Mouse (Mus musculus) kidney, embryonic 15.5 days (tissue): ENCODE measurements around the gene Pars2. TPM values are rescaled to one million over a fixed set of nuclear protein-coding genes. Genes with fewer than 3 reads are reported as not detected.

Source experiments
- ATAC-seq: fragments of 200-750 bp; cut with Nextera tagmentation; replicated peaks from 2 replicates; pipeline ENCODE4 v1.8.0; 2017; ENCODE audit warnings: moderate TSS enrichment; ENCODE audit not compliant: low FRiP score
- H3K27ac ChIP-seq: fragments of 300-500 bp; sonication (generic); 2 replicates; pipeline ENCODE4 v1.5.1; 2015; ENCODE audit warnings: mild to moderate bottlenecking, inconsistent platforms
- H3K27me3 ChIP-seq: fragments of 300-500 bp; sonication (generic); 2 replicates; pipeline ENCODE4 v1.6.1; 2015; ENCODE audit warnings: inconsistent platforms
- H3K36me3 ChIP-seq: fragments of 300-500 bp; sonication (generic); 2 replicates; pipeline ENCODE4 v1.6.1; 2015; ENCODE audit warnings: inconsistent platforms
- H3K4me1 ChIP-seq: fragments of 300-500 bp; sonication (generic); 2 replicates; pipeline ENCODE4 v1.6.1; 2015; ENCODE audit warnings: inconsistent platforms
- H3K4me2 ChIP-seq: fragments of 300-500 bp; sonication (generic); 2 replicates; pipeline ENCODE4 v1.6.1; 2015; ENCODE audit warnings: moderate library complexity, mild to moderate bottlenecking, inconsistent platforms
- H3K4me3 ChIP-seq: fragments of 300-500 bp; sonication (generic); replicated peaks from 2 replicates; pipeline ENCODE4 v1.5.1; 2015; ENCODE audit warnings: mild to moderate bottlenecking, inconsistent platforms
- H3K9ac ChIP-seq: fragments of 300-500 bp; sonication (generic); 2 replicates; pipeline ENCODE4 v1.6.1; 2015; ENCODE audit warnings: mild to moderate bottlenecking, inconsistent platforms
- H3K9me3 ChIP-seq: fragments of 300-500 bp; sonication (generic); replicated peaks from 2 replicates; pipeline ENCODE4 v1.6.1; 2016; ENCODE audit warnings: inconsistent platforms
- WGBS: fragments of 180-500 bp; shearing (Covaris S2); methylation state at CpG from one replicate; pipeline ENCODE4 v1.1.7; 2015; ENCODE audit warnings: mixed read lengths; 5-methylcytosine and 5-hydroxymethylcytosine counted together
- polyA plus RNA-seq: library from polyadenylated mRNA; unstranded; fragments of >200 nt; fragmentation: Nextera tagmentation; extraction: Ambion mirVana; gene quantifications from 2 replicates; pipeline ENCODE4 v1.2.1, GENCODE M21; 2015

Gene Pars2
- polyA plus RNA-seq, 1 experiment from 2014 or later: 13.4 TPM

GRCm38 (mm10) chr4:106678442-106679118 is 27.7 kb downstream of the Pars2 start, which contains the start of gene Ttc4:
Gene Ttc4 (minus strand): TSS chr4:106678944.
- Histone ChIP-seq H3K27me3 (no peaks in the 10 kb centered on the region), H3K27ac (peak within 1 kb of the TSS; percentile 83), H3K9me3 (no peaks in the 10 kb centered on the region), H3K4me1 (peaks cover 11% of the 10 kb centered on the region), H3K4me2 (peak within 1 kb of the TSS; percentile 82), H3K4me3 (peak within 1 kb of the TSS; percentile 85), H3K36me3 (peaks cover 34% of the 10 kb centered on the region), H3K9ac (peak within 1 kb of the TSS; percentile 88)
- WGBS: under 1% methylated on average over 43 of the region's 43 CpGs
- peak; percentile 97 for ATAC-seq

DNA sequence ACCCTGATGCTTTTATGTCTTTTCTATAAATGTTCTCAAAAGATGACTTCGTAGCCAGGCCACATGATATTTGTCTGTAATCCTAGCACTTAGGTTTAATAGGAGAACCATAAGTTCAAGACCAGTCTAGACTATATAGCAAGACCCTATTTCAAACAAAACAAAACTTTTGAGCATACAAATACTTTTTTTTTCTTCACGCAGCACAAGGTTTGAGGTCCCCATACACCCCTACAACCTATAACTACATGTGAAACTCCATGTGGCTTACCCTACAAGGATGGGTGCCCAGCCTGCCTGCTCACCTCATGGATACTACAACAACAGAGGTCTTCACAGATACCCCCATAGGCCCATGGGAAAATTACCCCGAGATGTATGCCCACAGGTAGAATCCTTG is 28.3 kb downstream of the Pars2 start:
- peak; percentile 61 for ATAC-seq
- 37% methylated on average over 3 of the region's 3 CpGs for WGBS
- H3K4me2 ChIP-seq: peak overlapping the region; percentile 82

DNA sequence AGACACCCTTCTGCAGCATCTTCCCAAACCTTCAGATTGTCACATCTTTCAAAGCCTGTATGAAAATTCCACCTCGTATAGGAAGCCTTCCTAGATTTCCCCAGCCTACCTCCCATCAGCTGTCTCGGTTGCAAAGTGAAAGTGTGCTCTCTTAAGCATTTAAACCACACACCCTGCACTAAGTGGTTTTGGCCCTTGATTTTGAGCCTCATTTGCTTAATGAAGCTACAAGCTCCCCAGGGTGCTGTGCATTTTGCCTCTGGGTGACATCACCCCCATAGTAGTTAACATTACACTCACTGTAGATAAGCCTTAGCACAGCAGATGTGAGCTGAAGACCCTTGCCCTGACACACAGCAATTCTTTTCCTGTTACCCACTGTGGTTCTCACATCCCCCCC is 30.1 kb downstream of the Pars2 start:
- H3K4me2 ChIP-seq: no peak overlapping the region
- H3K36me3 ChIP-seq: peaks cover 11% of the 10 kb centered on the region
- H3K4me1 ChIP-seq: peaks cover 11% of the 10 kb centered on the region
- WGBS: 53% methylated on average over 2 of the region's 2 CpGs
- H3K9ac ChIP-seq: no peak overlapping the region
- H3K27ac ChIP-seq: no peak overlapping the region
- no peak overlapping the region for H3K4me3 ChIP-seq
- H3K9me3 ChIP-seq: no peaks in the 10 kb centered on the region
- no peak for ATAC-seq
- H3K27me3 ChIP-seq: no peaks in the 10 kb centered on the region

More for the DNA sequence above, 28.3 kb downstream of the Pars2 start:
- peak overlapping the region; percentile 85 for H3K4me3 ChIP-seq
- H3K9me3 ChIP-seq: no peaks in the 10 kb centered on the region
- H3K4me1 ChIP-seq: peaks cover 11% of the 10 kb centered on the region
- peaks cover 29% of the 10 kb centered on the region for H3K36me3 ChIP-seq
- H3K27me3 ChIP-seq: no peaks in the 10 kb centered on the region
- no peak overlapping the region for H3K27ac ChIP-seq
- H3K9ac ChIP-seq: no peak overlapping the region

- no peak for ATAC-seq
- H3K27ac ChIP-seq: peak overlapping the region; percentile 11; the same call in 1 of the 2 replicates
- no peak overlapping the region for H3K4me3 ChIP-seq
- no peaks in the 10 kb centered on the region for H3K9me3 ChIP-seq
- no peaks in the 10 kb centered on the region for H3K36me3 ChIP-seq
- H3K9ac ChIP-seq: no peak overlapping the region
- no peaks in the 10 kb centered on the region; the same call in 1 of the 2 replicates for H3K4me1 ChIP-seq
- no peak overlapping the region for H3K4me2 ChIP-seq
- H3K27me3 ChIP-seq: no peaks in the 10 kb centered on the region
- WGBS: 36% methylated on average over 3 of the region's 3 CpGs
These were observed 37.9 kb downstream of the Pars2 start for GRCm38 (mm10) chr4:106688636-106689296.

- no peaks in the 10 kb centered on the region for H3K36me3 ChIP-seq
- no peak overlapping the region for H3K4me2 ChIP-seq
- H3K4me3 ChIP-seq: no peak overlapping the region
- H3K9me3 ChIP-seq: no peaks in the 10 kb centered on the region
- H3K27ac ChIP-seq: no peak overlapping the region
- 78% methylated on average over 15 of the region's 15 CpGs for WGBS
- no peak overlapping the region for H3K9ac ChIP-seq
- no peaks in the 10 kb centered on the region for H3K4me1 ChIP-seq
- H3K27me3 ChIP-seq: no peaks in the 10 kb centered on the region
- ATAC-seq: no peak
These were observed 43.1 kb downstream of the Pars2 start for GRCm38 (mm10) chr4:106693841-106694430.

DNA sequence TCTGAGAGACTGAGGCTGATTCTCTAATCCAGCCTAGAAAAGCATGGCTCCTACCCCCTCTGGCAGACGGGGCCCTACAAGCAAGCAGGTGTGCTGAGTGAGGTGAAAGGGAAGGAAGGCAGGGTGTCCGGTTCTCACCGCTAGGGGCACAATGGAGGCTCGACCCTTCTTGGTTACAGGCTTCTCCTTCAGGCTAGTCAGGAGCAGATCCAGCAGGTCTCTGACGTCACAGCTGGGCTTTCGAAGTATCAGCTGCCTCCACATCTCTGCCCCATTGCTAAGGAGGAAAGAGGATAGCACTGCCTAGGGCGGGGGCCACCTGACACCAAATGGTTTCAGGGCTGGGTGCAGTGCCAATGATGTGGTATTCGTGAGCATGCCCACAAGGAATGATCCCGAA is 49.1 kb downstream of the Pars2 start:
- H3K27me3 ChIP-seq: peaks cover 3% of the 10 kb centered on the region; the same call in 1 of the 2 replicates
- H3K36me3 ChIP-seq: no peaks in the 10 kb centered on the region
- no peak overlapping the region for H3K27ac ChIP-seq
- H3K9ac ChIP-seq: no peak overlapping the region
- no peaks in the 10 kb centered on the region for H3K9me3 ChIP-seq
- H3K4me2 ChIP-seq: 0 out of 2 replicates have a peak overlapping the region, but pooled peaks have one; percentile 25
- peaks cover 19% of the 10 kb centered on the region for H3K4me1 ChIP-seq
- 16% methylated on average over 9 of the region's 9 CpGs for WGBS
- peak; percentile 59 for ATAC-seq
- H3K4me3 ChIP-seq: no peak overlapping the region

DNA sequence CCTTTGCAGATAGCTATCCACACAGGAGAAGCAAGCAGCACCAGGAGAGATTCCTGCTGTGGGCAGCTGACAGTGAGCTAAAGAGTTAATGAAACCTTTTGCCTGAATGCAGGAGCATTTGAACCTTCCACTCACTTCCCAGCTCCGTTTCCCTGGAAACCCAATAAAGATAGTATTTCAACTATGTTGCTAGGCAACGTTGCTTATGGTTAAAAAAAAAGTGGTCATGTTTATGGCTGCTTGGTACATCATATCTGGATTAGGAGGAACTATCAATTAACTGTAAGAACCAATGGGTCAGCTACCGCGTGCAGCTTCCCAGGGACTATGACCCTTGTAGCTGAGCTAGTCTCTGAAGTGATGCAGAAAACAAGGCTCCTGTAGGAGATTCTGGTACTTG is 49.9 kb downstream of the Pars2 start:
- Histone ChIP-seq H3K27ac (no peak overlapping the region), H3K9ac (no peak overlapping the region), H3K27me3 (peaks cover 3% of the 10 kb centered on the region; the same call in 1 of the 2 replicates), H3K9me3 (no peaks in the 10 kb centered on the region), H3K4me3 (no peak overlapping the region), H3K4me2 (no peak overlapping the region), H3K36me3 (no peaks in the 10 kb centered on the region), H3K4me1 (peaks cover 19% of the 10 kb centered on the region)
- no peak for ATAC-seq
- WGBS: 28% methylated on average over 4 of the region's 4 CpGs

GRCm38 (mm10) chr4:106703956-106704355 is 53.1 kb downstream of the Pars2 start:
- H3K4me2 ChIP-seq: no peak overlapping the region
- 79% methylated on average over 10 of the region's 10 CpGs for WGBS
- ATAC-seq: no peak

DNA sequence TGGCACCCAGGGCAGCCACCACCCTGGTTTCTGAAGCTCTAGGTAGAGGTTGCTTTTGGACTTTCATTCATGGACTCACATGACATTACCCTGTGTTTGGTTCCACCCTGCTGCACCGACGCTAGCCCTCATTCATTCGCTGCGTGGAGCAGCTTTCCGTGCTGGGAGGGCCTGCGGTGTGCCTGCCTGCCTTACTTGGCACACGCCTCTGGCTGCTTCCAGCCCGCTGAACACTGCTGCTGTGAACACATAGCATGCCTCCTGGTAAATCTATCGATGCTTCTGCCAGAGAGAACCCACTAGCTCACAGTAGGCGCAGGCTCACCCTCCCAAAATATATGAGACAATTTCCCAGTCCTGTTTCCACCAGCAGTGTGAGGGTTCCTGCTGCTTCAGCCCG is 53.5 kb downstream of the Pars2 start:
- WGBS: 60% methylated on average over 11 of the region's 11 CpGs
- Histone ChIP-seq H3K27me3 (peaks cover 3% of the 10 kb centered on the region; the same call in 1 of the 2 replicates), H3K9me3 (no peaks in the 10 kb centered on the region), H3K27ac (no peak overlapping the region), H3K4me2 (no peak overlapping the region), H3K4me3 (no peak overlapping the region), H3K36me3 (no peaks in the 10 kb centered on the region), H3K4me1 (peaks cover 25% of the 10 kb centered on the region), H3K9ac (no peak overlapping the region)
- ATAC-seq: no peak

More at GRCm38 (mm10) chr4:106703956-106704355, 53.1 kb downstream of the Pars2 start:
- peaks cover 25% of the 10 kb centered on the region for H3K4me1 ChIP-seq
- peaks cover 3% of the 10 kb centered on the region; the same call in 1 of the 2 replicates for H3K27me3 ChIP-seq
- no peak overlapping the region for H3K9ac ChIP-seq
- no peak overlapping the region for H3K27ac ChIP-seq
- H3K9me3 ChIP-seq: no peaks in the 10 kb centered on the region
- H3K36me3 ChIP-seq: no peaks in the 10 kb centered on the region
- H3K4me3 ChIP-seq: no peak overlapping the region

Other genes with a start within 250 kb of the Pars2 start
- gene Pcsk9, start 186.7 kb upstream of the Pars2 start, polyA plus RNA-seq: 16.3 and 18.8 TPM in 2 replicates
- gene Bsnd, start 158.8 kb upstream of the Pars2 start, polyA plus RNA-seq: 7.9 and 8.9 TPM in 2 replicates
- 4.6 and 4.8 TPM in 2 replicates for gene Dhcr24, start 90.0 kb upstream of the Pars2 start, polyA plus RNA-seq
- gene Lexm, start 33.8 kb upstream of the Pars2 start, polyA plus RNA-seq: not detected in 2 replicates
- 5.8 and 6.0 TPM in 2 replicates for gene Ttc22, start 28.6 kb upstream of the Pars2 start, polyA plus RNA-seq
- gene Ttc4, start 27.9 kb downstream of the Pars2 start, polyA plus RNA-seq: 98.1 and 104 TPM in 2 replicates
- gene Mroh7, start 79.9 kb downstream of the Pars2 start, polyA plus RNA-seq: 0.52 and 0.57 TPM in 2 replicates
- 5.3 and 5.7 TPM in 2 replicates for gene Fam151a, start 82.8 kb downstream of the Pars2 start, polyA plus RNA-seq
- 2.7 and 3.7 TPM in 2 replicates for gene Acot11, start 153.9 kb downstream of the Pars2 start, polyA plus RNA-seq